Mouse (Mus musculus) neural tube, embryonic 11.5 days (tissue): ENCODE measurements at regions not wholly inside any gene's neighbourhood (a gene's known extent, or its start where the extent isn't known, plus 50 kb on each side); places are given as distances from the start of the nearest gene placed in this dataset.

Source experiments
- ATAC-seq: fragments of 200-750 bp; cut with Nextera tagmentation; 2 replicates; pipeline ENCODE4 v1.8.0; 2017; ENCODE audit warnings: moderate number of reproducible peaks, mild to moderate bottlenecking, moderate TSS enrichment, moderate library complexity; ENCODE audit not compliant: insufficient read depth, low FRiP score, low TSS enrichment
- DNase-seq: peaks from one replicate; pipeline ENCODE4 v3.0.0-alpha.2; 2015; ENCODE audit warnings: low spot score
- H3K27ac ChIP-seq: fragments of 300-500 bp; sonication (generic); 2 replicates; pipeline ENCODE4 v1.5.1; 2014; ENCODE audit warnings: low read depth, mild to moderate bottlenecking, low read length
- H3K27me3 ChIP-seq: fragments of 300-500 bp; sonication (generic); 2 replicates; pipeline ENCODE4 v1.6.1; 2014; ENCODE audit warnings: mild to moderate bottlenecking, low read length, mixed read lengths; ENCODE audit not compliant: control insufficient read depth, insufficient read depth
- H3K36me3 ChIP-seq: fragments of 300-500 bp; sonication (generic); 2 replicates; pipeline ENCODE4 v1.6.1; 2014; ENCODE audit warnings: mild to moderate bottlenecking, low read length, moderate library complexity, mixed read lengths; ENCODE audit not compliant: control insufficient read depth, insufficient read depth
- H3K4me1 ChIP-seq: fragments of 300-500 bp; sonication (generic); 2 replicates; pipeline ENCODE4 v1.6.1; 2014; ENCODE audit warnings: low read length, mixed read lengths; ENCODE audit not compliant: control insufficient read depth, insufficient read depth
- H3K4me2 ChIP-seq: fragments of 300-500 bp; sonication (generic); 2 replicates; pipeline ENCODE4 v1.6.1; 2014; ENCODE audit warnings: low read depth, mild to moderate bottlenecking, moderate library complexity
- H3K4me3 ChIP-seq: fragments of 300-500 bp; sonication (generic); 2 replicates; pipeline ENCODE4 v1.5.1; 2014; ENCODE audit warnings: low read depth, low read length
- H3K9ac ChIP-seq: fragments of 300-500 bp; sonication (generic); 2 replicates; pipeline ENCODE4 v1.6.1; 2014; ENCODE audit warnings: mild to moderate bottlenecking, low read length
- H3K9me3 ChIP-seq: fragments of 300-500 bp; sonication (generic); 2 replicates; pipeline ENCODE4 v1.6.1; 2016; ENCODE audit warnings: low read length; ENCODE audit not compliant: control insufficient read depth
- WGBS: fragments of 180-500 bp; shearing (Covaris S2); extraction: QIAGEN DNeasy Blood & Tissue Kit; methylation state at CpG from one replicate; pipeline ENCODE4 v1.1.7; 2014; 5-methylcytosine and 5-hydroxymethylcytosine counted together

DNA sequence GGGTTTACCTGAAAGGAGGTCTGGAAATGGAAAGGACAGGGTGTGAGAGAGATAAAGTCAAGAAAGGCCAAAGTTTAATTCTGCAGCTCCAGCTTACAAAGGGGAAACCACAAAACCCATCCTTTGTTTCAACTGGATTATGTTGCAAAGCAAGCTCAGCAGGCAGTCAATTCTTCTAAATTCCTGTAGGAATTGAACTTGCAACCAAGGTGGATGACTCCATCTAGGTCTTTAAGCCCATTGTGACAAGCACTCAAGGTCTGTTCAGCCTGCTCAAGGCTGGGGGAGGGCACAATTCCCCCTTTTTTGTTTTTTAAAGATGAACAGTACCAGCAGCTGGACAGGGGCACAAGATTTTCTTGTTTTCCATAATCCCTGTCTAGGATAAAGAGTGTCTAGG, 200.0 kb upstream of the Ttc29 start:
- Histone ChIP-seq H3K27ac (no peak overlapping the region), H3K4me3 (no peak overlapping the region), H3K36me3 (no peaks in the 10 kb centered on the region), H3K4me1 (no peaks in the 10 kb centered on the region), H3K9me3 (no peaks in the 10 kb centered on the region), H3K27me3 (no peaks in the 10 kb centered on the region), H3K4me2 (no peak overlapping the region), H3K9ac (no peak overlapping the region)
- ATAC-seq = no peak
- DNase-seq = no peak

DNA sequence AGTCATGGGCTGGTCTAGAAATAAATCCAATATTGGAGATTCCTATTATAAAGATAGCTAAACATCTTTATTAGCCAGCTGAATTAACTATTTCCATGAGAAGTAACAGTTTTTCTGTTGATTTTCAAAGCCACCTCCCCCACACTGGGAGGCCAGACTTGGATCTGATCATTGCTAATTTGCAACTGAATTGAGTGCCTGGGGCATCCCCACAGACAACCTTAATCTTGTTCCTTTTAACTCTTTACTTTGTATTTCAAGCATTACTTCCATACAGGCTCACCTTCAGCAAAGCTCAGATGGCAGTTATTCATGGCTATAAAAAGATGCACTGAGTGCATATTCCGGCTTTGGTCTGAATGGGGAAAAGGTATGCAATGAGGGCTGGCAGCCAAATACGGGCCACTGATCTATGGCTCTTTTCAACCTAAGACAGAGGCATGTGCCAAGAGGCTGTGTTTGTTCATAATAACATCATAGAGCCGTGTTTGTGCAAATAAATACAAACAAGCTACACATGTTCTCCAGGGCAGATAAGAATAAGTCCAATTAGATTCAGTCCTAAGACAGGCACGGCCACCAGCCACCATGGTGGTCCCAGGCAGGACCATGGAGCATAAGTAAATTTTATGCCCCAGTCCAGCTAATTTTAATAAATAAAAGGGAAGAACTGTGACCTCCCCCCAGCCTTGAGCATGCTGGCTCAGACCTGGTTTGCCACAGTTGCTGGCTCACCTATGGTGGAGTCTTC, 194.5 kb upstream of the Ttc29 start:
- WGBS = 83% methylated on average over 4 of the region's 4 CpGs
- Histone ChIP-seq H3K27me3 (no peaks in the 10 kb centered on the region), H3K4me2 (no peak overlapping the region), H3K27ac (no peak overlapping the region), H3K4me3 (no peak overlapping the region), H3K36me3 (no peaks in the 10 kb centered on the region), H3K9me3 (no peaks in the 10 kb centered on the region), H3K4me1 (no peaks in the 10 kb centered on the region), H3K9ac (no peak overlapping the region)
- no peak for ATAC-seq
- no peak for DNase-seq

DNA sequence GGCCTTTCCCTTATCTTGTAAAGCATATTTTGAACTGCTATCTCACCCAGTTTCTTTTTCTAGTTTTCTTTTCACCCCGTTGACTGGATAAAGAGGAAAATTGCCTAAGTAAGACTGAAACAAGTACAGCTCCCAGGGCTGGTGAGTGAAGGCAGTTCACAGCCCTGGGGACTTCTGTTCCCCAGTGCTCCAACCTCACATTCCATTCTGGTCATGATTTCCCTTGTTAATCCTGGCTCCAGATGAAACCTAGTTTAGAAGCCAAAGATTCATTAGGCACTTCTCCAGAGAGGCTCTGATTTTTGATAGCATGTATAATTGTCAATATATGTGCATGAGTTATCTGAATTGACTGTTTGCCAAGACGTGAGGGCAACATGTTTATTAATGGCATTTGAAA, 191.6 kb upstream of the Ttc29 start:
- Histone ChIP-seq H3K27me3 (no peaks in the 10 kb centered on the region), H3K9ac (no peak overlapping the region), H3K4me2 (no peak overlapping the region), H3K4me1 (no peaks in the 10 kb centered on the region), H3K27ac (no peak overlapping the region), H3K9me3 (no peaks in the 10 kb centered on the region), H3K4me3 (no peak overlapping the region), H3K36me3 (no peaks in the 10 kb centered on the region)
- ATAC-seq (no peak), DNase-seq (no peak)
- 87% methylated on average over 2 of the region's 2 CpGs for WGBS

DNA sequence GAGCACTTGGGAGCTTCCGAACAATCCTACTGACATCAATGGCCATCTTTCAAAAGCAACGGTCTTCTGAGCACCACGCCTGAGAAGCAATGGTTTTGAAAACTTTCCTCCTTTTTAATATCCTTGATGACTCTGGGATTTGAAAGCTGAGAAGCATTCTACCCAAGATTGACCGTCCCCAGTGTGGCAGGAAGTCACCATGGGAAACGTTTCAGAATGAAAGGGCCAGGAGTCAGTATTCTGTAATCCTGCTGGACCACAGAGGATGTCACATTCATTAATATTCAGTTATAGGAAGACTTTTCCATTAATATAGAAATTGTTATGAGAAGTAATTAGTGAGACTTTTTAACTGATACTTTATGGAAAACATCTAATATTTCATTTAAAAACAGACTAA, 190.1 kb upstream of the Ttc29 start:
- H3K4me3 ChIP-seq = no peak overlapping the region
- DNase-seq (no peak), ATAC-seq (no peak)
- WGBS = 66% methylated on average over 5 of the region's 5 CpGs
- no peaks in the 10 kb centered on the region for H3K36me3 ChIP-seq
- no peaks in the 10 kb centered on the region for H3K9me3 ChIP-seq
- no peaks in the 10 kb centered on the region for H3K4me1 ChIP-seq
- H3K9ac ChIP-seq = no peak overlapping the region
- no peak overlapping the region for H3K4me2 ChIP-seq
- no peak overlapping the region for H3K27ac ChIP-seq
- no peaks in the 10 kb centered on the region for H3K27me3 ChIP-seq

DNA sequence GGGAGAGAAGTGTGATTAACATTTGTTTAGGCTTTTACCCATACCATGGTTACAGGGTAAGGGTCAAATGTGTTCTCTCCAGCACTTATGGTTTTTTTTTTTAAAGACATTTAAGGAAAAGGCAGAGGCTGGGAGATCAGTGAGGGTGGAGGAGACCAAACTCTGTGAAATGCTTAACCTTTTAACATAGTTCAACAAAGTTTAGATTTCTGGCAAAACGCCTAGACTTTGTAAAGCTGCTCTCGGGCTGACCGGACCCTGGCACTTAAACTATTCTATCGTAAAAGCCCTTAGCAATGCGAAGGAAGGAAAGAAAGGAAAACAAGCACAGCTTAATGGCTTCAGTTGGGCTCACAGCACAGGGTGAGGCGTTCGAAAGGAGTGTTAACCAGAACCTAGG, 189.6 kb upstream of the Ttc29 start:
- Histone ChIP-seq H3K36me3 (no peaks in the 10 kb centered on the region), H3K4me2 (no peak overlapping the region), H3K4me1 (no peaks in the 10 kb centered on the region), H3K9ac (no peak overlapping the region), H3K27ac (no peak overlapping the region), H3K9me3 (no peaks in the 10 kb centered on the region), H3K4me3 (no peak overlapping the region), H3K27me3 (no peaks in the 10 kb centered on the region)
- no peak for DNase-seq
- no peak for ATAC-seq
- WGBS = 25% methylated on average over 7 of the region's 7 CpGs

DNA sequence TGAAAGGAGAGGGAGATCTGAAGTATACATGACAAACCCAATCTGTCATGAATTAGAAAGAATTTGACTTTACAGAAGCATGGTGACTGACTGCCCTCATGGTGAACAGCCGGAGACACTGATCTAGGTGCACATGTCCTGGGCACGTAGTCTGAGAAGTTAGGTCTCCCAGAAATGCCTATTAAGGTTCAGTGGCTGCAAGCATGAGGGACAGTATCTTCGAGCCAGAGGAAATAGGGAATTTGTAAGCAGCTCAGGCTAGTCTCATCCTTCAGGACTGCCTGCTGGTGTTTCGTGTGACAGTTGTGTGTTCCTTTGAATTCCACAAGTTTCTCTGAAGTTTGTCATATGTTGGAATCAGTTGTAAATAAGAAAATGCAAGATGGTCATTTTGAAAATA, 189.2 kb upstream of the Ttc29 start:
- no peak overlapping the region for H3K4me3 ChIP-seq
- ATAC-seq (no peak), DNase-seq (no peak)
- no peaks in the 10 kb centered on the region for H3K36me3 ChIP-seq
- no peak overlapping the region for H3K4me2 ChIP-seq
- WGBS = 76% methylated on average over 4 of the region's 4 CpGs
- H3K27ac ChIP-seq = no peak overlapping the region
- H3K4me1 ChIP-seq = no peaks in the 10 kb centered on the region
- H3K9ac ChIP-seq = no peak overlapping the region
- no peaks in the 10 kb centered on the region for H3K27me3 ChIP-seq
- H3K9me3 ChIP-seq = no peaks in the 10 kb centered on the region

DNA sequence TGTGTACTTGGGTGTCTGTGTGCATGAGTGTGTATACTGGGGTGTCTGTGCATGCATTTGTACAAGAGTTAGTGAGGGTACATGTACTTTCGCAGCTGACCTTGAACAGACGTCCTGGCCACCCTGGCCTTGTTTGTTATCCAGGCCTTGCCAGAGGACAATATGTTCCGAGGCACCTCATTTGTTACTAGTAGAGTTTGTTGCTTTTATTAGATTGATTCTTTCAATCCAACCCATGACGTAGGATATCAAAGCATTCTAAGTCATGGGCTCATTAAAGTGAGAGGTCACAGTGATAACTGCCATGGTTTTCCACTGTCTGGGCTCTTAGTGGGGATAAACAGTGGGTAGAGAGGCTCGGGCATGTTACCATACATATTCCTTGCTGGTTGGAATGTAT, 188.1 kb upstream of the Ttc29 start:
- no peak overlapping the region for H3K27ac ChIP-seq
- H3K4me3 ChIP-seq = no peak overlapping the region
- no peaks in the 10 kb centered on the region for H3K4me1 ChIP-seq
- H3K9ac ChIP-seq = no peak overlapping the region
- H3K9me3 ChIP-seq = no peaks in the 10 kb centered on the region
- 92% methylated on average over 5 of the region's 5 CpGs for WGBS
- no peak overlapping the region for H3K4me2 ChIP-seq
- no peaks in the 10 kb centered on the region for H3K27me3 ChIP-seq
- ATAC-seq (no peak), DNase-seq (no peak)
- no peaks in the 10 kb centered on the region for H3K36me3 ChIP-seq

DNA sequence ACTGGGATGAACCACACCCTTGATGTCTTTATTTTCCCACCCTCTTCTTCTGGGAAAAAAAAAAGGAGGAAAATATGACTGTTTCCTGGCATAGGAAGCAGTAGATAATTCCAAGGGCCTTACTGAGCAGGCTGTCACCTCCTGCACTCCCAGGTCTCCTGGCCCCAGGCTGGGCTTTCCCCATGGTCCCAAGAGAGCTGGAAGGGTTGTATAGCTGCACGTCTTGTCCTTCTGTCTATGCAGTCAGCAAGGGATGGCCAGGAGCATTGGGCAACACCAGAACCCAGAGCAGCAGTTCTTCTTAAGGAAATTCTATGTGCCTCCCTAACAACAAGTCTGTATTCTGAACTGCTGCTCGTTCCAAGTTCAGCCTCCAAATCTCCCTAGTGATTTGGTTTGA, 185.7 kb upstream of the Ttc29 start:
- Histone ChIP-seq H3K36me3 (no peaks in the 10 kb centered on the region), H3K9me3 (no peaks in the 10 kb centered on the region), H3K4me2 (no peak overlapping the region), H3K4me1 (no peaks in the 10 kb centered on the region), H3K27me3 (no peaks in the 10 kb centered on the region), H3K4me3 (no peak overlapping the region), H3K27ac (no peak overlapping the region), H3K9ac (no peak overlapping the region)
- ATAC-seq (no peak), DNase-seq (no peak)
- WGBS = 85% methylated on average over 2 of the region's 2 CpGs

DNA sequence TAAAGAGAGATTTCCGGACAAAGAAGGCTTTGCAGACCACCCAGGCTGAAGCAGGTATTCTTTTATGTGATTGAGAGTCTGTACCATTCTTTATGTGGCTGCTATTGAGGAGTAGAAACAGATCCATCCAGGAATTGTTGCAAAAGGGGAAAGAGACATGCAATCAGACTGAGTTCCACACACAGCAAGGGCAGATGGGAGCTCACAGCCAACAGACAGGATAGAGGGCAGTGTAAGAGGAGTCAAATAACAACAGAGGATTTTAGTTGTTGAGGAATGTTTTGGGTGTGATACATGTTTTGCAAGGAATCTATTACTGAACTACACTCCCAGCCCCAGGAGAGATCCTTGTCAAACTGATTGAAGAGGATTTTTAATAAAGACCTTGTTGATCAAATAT, 184.2 kb upstream of the Ttc29 start:
- ATAC-seq = no peak
- H3K27ac ChIP-seq = no peak overlapping the region
- H3K4me2 ChIP-seq = no peak overlapping the region
- no peaks in the 10 kb centered on the region for H3K27me3 ChIP-seq
- H3K4me1 ChIP-seq = no peaks in the 10 kb centered on the region
- H3K9ac ChIP-seq = no peak overlapping the region
- H3K36me3 ChIP-seq = no peaks in the 10 kb centered on the region
- 70% methylated on average over 1 of the region's 1 CpGs for WGBS
- no peak for DNase-seq
- no peak overlapping the region for H3K4me3 ChIP-seq
- H3K9me3 ChIP-seq = no peaks in the 10 kb centered on the region
